Mouse (Mus musculus): ENCODE results near the gene Tomm5.
"Not testable (repeated sequence)": the region's sequence is repeated elsewhere in the genome, so short reads cannot be mapped to it uniquely, and the experiment has no call there.

Gene Tomm5

DNA sequence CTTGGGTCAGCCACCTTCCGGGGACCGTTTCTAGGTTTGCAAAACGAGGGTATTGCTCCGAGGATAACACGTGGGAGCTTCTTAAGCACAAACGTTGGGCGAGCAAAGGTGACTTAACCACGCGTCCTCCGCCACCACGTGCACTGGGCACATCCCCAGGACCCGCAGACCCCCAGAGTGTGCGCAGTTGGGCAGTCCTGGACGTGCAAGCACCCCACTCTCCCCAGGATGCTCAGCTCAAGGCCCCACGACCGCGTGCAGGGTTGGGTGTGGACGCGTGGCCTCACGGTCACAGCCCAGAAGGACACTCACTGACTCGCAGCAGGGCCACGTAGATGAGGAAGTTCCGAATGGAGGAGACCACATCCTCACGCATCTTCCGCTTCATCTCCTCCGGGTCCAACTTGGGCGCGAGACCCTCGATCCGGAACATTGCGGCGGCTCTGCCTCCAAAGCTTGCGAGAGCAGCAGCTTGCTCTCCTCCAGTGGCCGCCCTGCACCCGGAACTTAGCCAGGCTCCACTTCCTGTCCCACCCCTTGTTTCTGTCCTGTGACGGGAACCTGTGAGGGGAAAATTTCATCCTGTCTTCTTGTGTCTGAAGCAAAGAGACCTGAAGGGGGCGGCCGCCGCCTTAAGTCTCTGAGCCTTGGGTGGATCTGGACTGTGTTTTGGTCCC, at the start of gene Tomm5:
Gene Tomm5, minus strand, starts transcription at position 514 of the 677 bp plus-strand sequence.
- peak; percentile 67 to 71 for DNase-seq (ENCODE audit: low read depth in 1 of 2, low spot score in 2 of 2)

GRCm38 (mm10) chr4:45156433-45156832, 48.5 kb upstream of the Tomm5 start:
- no peak for DNase-seq (ENCODE audit: low read depth in 1 of 2, low spot score in 2 of 2)

DNA sequence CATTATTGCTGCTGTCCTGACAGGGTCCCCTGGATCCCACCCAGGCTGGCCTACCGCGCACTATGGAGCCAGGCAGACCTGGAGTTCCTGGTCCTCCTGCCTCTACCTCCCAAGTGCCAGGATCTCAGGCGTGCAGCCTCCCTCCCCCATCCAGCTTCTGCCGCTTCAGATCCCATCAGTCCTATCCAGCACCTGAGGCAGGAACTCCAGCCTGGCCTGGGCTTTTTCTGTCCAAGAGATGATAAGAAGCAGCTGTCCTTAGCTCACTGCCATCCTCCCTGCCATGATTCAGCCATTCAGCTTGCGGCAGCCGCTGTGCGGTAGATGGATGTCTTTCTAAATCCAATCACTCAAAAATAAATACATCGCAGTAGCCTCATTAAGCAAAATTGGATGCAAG, 35.1 kb upstream of the Tomm5 start:
- no peak for DNase-seq (ENCODE audit: low read depth in 1 of 2, low spot score in 2 of 2)

GRCm38 (mm10) chr4:45142411-45142810, 34.5 kb upstream of the Tomm5 start:
- no peak for DNase-seq (ENCODE audit: low read depth in 1 of 2, low spot score in 2 of 2)

DNA sequence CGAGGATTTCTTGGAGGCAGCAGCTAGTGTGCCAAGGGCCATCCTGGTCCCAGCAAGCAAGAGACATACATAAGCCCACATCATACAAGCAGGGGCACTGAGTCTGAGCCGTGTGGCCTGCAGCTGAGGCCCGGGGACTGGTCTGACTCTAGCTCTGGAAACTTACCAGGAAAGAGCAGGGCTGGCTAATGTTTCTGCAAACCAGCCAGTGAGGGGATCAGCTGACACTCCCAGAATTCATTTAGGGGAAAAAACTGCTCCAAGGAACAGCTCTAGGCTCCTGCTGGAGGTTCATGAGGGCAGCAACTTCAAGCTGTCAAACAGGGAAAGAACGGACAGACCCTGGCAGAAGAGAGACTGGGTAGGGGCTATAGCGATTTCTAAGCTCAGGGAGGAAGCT, 33.9 kb upstream of the Tomm5 start:
- DNase-seq (ENCODE audit: low read depth in 1 of 2, low spot score in 2 of 2): no peak

DNA sequence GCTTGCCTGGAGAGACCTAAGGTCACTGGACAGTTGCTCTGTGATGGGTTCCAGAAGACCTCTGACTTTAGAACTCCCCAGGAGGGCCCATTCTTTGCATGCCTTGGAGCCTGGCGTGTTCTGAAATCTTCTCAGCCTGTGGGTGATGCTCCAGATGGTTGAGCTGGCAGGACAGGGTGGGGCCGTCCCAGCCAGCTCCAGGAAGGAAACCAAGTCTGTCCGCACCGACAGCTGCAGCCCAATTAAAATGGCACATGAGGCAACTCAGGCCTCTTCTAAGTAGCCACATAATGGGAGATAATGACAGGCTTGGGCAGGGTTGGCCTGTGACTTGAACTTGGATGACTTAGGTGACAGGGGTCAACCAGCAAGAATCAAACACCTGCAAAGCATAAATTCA, 29.7 kb upstream of the Tomm5 start:
- no peak for DNase-seq (ENCODE audit: low read depth in 1 of 2, low spot score in 2 of 2)

DNA sequence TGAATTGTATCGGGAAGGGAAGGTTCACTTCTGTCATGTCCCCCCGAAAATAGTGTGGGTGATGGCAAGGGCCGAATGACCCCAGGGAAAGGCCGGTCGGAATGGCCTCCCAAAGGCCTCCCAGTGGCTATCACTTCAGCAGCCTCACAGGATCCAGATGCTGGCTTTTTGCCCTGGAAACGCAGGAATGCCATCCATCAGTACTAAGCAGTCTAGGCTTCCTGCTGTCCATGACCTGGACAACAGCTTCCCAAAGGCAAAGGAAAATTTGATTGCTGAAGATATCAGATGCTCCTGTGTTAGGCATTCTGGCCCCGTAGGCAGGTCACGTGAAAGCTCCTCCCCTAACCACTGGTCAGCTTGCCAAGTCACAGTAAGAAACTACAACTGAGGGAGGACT, 26.6 kb upstream of the Tomm5 start:
- no peak for DNase-seq (ENCODE audit: low read depth in 1 of 2, low spot score in 2 of 2)

DNA sequence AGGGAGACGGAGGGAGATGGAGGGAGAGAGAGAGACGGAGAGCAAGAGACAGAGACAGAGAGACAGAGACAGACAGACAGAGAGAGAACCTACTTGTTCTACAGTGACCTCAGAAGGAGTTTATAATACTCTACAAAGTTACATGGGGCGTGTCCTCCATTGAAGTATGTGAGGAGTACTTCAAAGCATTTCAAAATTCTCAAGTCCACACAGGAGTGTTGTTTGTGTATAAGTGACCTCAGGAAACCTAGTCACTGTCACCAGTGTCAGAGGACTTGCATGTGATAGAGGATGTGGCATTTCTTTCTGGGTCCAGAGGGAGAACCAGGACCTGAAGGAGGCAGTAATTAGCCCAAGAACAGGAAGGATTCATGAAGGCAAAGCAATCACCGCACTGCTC, 23.1 kb upstream of the Tomm5 start:
- no peak for DNase-seq (ENCODE audit: low read depth in 1 of 2, low spot score in 2 of 2)

- DNase-seq (ENCODE audit: low read depth in 1 of 2, low spot score in 2 of 2): no peak
These were observed 13.4 kb upstream of the Tomm5 start for GRCm38 (mm10) chr4:45121311-45121710.

- DNase-seq (ENCODE audit: low read depth in 1 of 2, low spot score in 2 of 2): no peak
These were observed 669 bp upstream of the Tomm5 start for GRCm38 (mm10) chr4:45108456-45109110.

DNA sequence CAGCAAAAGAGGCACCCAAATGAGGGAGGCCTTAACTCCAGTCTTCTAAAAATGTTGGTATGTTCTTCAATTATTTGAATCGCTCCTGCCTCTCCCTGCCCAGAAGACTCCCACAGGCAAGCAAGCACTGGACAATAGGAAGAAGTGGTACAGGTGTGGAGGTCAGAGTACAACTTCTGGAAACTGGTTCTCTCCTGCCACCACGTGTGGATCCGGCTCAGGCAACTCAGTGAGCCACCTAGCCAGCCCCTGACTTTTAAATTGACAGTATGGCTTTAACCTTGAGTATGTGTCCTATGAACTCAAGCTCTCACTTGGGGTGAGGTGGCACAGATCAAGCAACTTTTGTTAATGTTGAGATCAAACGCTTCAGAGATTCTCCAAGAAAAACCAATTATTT, 848 bp downstream of the Tomm5 start:
- no peak for DNase-seq (ENCODE audit: low read depth in 1 of 2, low spot score in 2 of 2)

GRCm38 (mm10) chr4:45106409-45106808, 1.5 kb downstream of the Tomm5 start:
- no peak for DNase-seq (ENCODE audit: low read depth in 1 of 2, low spot score in 2 of 2)

DNA sequence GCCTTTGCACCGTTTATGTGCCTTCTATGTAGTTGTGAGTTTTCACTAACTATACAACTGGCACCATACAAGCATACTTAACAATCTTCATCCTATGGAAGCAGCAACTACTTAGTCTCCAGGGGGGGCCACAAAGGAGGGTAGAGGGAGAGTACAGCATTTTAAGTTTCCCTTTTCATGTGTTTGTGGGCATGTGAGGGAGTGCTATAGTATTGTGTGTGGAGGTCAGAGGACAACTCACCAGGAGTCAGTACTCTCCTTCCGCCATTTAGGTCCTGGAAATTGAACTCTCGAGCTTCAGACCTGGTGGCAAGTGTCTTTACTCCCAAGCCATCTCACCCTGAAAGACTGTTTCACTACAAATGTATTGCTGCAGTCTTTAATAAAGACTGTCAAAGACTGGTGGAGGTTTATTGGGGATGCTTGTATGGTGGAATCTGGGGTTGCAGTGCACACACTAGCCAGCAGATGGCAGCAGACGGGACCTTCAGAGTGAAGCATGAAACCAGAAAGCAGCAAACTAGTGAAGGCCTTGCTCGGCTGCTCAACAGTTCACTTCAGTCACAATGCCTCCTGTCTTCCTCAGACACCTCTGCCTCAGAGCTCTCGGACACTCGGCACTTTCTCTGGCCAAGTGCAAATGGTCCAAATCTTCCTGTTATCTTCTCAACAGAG, 10.6 kb downstream of the Tomm5 start:
- peak in 1 of 2 experiments; percentile 21 for DNase-seq (ENCODE audit: low read depth in 1 of 2, low spot score in 2 of 2)

DNA sequence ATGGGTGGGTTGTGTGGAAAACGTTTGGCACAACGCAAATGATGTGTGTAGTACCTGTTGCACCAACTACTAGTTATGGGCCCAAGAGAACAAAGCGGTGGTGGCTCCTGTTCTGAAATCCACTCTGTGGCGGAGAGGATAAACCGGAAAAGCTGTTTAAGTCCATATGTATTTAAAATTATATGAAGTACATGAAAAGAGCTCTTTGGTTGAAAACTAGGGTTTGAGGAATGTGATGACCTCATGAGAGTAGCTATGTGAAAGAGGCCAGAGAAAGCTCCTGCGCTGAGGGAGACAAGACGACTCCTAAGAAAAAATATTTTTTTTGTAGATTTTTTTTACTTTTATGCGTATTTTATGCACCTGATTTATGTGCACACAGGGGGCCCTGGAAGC, 23.0 kb downstream of the Tomm5 start:
- DNase-seq (ENCODE audit: low read depth in 1 of 2, low spot score in 2 of 2): no peak

DNA sequence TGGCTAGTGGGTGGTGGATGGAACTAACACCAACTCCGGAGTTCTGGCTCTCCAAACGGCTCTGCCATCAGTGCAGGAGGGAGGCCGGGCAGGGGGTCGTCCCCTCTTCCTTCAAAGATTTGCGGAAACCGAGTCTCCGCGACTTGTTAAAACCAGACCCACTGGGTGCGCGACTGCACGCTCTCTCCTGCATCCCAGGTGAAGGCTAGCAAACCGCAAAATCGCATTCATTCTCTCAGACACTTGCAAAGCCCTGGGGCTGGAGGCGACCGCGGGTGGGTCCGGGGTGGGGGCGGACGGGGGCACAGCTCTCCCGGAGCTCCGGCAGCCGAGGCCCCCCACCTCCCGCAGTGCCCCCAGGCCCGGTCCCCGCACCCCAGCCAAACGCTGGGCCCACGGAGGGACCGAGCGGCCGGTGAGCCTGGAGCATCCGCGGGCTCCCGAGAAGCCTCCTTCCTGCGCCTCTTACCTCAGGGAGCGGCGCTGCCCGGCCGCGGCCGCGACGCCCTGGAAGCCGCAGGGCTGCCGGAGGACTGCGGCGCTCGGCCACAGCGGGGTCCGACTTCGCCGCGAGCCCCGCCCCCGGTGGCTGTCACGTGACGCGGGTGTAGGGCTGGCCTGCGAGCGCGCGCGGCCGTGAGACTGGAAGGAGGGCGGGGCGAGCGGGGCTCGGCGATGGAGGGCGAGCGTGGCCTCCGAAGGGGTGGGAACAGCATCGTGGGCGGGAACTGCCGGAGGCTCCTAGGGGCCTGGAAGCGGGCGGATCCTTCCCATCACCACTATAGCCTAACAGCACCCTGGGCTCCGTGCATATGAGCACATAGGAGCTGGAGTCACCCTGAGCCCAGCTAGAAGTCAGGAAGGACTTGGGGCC, 23.7 kb downstream of the Tomm5 start, which contains the start of gene Fbxo10:
Gene Fbxo10, minus strand, starts transcription at position 584 of the 874 bp plus-strand sequence.
- peak; percentile 35 to 62 for DNase-seq (ENCODE audit: low read depth in 1 of 2, low spot score in 2 of 2)

GRCm38 (mm10) chr4:45083487-45083886, 24.4 kb downstream of the Tomm5 start:
- DNase-seq (ENCODE audit: low read depth in 1 of 2, low spot score in 2 of 2): no peak

- no peak for DNase-seq (ENCODE audit: low read depth in 1 of 2, low spot score in 2 of 2)
These were observed 25.0 kb downstream of the Tomm5 start for GRCm38 (mm10) chr4:45082951-45083350.

DNA sequence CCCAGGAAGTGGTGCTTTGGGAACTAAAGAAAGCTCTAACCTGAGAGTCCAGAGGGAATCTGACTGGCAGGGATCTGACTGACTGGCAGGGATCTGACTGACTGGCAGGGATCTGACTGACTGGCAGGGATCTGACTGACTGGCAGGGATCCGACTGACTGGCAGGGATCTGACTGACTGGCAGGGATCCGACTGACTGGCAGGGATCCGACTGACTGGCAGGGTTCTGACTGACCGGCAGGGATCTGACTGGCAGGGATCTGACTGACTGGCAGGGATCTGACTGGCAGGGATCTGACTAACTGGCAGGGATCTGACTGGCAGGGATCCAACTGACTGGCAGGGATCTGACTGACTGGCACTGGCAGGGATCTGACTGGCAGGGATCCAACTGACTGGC, 26.9 kb downstream of the Tomm5 start:
- DNase-seq (ENCODE audit: low read depth in 1 of 2, low spot score in 2 of 2): not testable (repeated sequence)

DNA sequence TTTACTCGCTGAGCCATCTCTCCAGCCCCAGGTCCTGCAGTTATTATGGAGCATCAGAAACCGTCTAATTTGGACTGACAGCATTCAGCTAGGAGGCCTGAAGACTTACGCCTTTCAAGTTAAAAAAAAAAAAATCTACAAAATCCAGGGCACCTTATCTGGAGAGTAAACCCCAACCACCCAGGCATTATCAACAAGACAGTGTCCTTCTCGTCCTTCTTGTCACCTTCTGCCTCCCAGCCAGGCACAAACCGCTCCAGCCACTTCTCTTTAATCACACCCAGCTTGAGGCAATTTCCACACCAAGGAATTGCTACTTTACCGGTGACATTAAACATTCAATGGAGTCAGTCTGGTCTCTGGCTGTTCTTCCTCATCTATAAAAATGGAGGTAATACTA, 34.4 kb downstream of the Tomm5 start:
- no peak for DNase-seq (ENCODE audit: low read depth in 1 of 2, low spot score in 2 of 2)

GRCm38 (mm10) chr4:45072261-45072973, 35.5 kb downstream of the Tomm5 start:
- DNase-seq (ENCODE audit: low read depth in 1 of 2, low spot score in 2 of 2): no peak

GRCm38 (mm10) chr4:45067742-45068141, 40.2 kb downstream of the Tomm5 start:
- no peak for DNase-seq (ENCODE audit: low read depth in 1 of 2, low spot score in 2 of 2)
